Mouse (Mus musculus) kidney, adult 11 months (tissue): ENCODE data around the gene Ppp1r1c.

ENCODE experiments used
- DNase-seq: peaks from one replicate; pipeline ENCODE4 v3.0.0; 2022

Gene Ppp1r1c

GRCm38 (mm10) chr2:79707575-79707974, at the start of gene Ppp1r1c:
Gene Ppp1r1c, plus strand, starts transcription at chr2:79707780.
- DNase-seq, result no peak

GRCm38 (mm10) chr2:79660417-79661185, 47.0 kb upstream of the Ppp1r1c start:
- peak; percentile 88 for DNase-seq

GRCm38 (mm10) chr2:79661486-79662104, 46.0 kb upstream of the Ppp1r1c start:
- no peak for DNase-seq

- DNase-seq, result peak; percentile 66
Observed at GRCm38 (mm10) chr2:79664532-79665286, 42.9 kb upstream of the Ppp1r1c start.

- DNase-seq, result no peak
Observed at GRCm38 (mm10) chr2:79665492-79665891, 42.1 kb upstream of the Ppp1r1c start.

GRCm38 (mm10) chr2:79675266-79675665, 32.3 kb upstream of the Ppp1r1c start:
- no peak for DNase-seq

- no peak for DNase-seq
Observed at GRCm38 (mm10) chr2:79677663-79678257, 29.8 kb upstream of the Ppp1r1c start.

- no peak for DNase-seq
Observed at GRCm38 (mm10) chr2:79681672-79682071, 25.9 kb upstream of the Ppp1r1c start.

- no peak for DNase-seq
Observed at GRCm38 (mm10) chr2:79683258-79683657, 24.3 kb upstream of the Ppp1r1c start.

- DNase-seq, result no peak
Observed at GRCm38 (mm10) chr2:79690838-79691237, 16.7 kb upstream of the Ppp1r1c start.

GRCm38 (mm10) chr2:79695190-79695589, 12.4 kb upstream of the Ppp1r1c start:
- no peak for DNase-seq

- no peak for DNase-seq
Observed at GRCm38 (mm10) chr2:79695939-79696338, 11.6 kb upstream of the Ppp1r1c start.

GRCm38 (mm10) chr2:79696478-79697230, 10.9 kb upstream of the Ppp1r1c start:
- DNase-seq, result no peak

- DNase-seq, result no peak
Observed at GRCm38 (mm10) chr2:79698166-79698565, 9.4 kb upstream of the Ppp1r1c start.

- no peak for DNase-seq
Observed at GRCm38 (mm10) chr2:79704773-79705172, 2.8 kb upstream of the Ppp1r1c start.

GRCm38 (mm10) chr2:79713662-79714091, 6.1 kb downstream of the Ppp1r1c start:
- no peak for DNase-seq

- no peak for DNase-seq
Observed at GRCm38 (mm10) chr2:79714745-79715144, 7.2 kb downstream of the Ppp1r1c start.

GRCm38 (mm10) chr2:79715925-79716324, 8.3 kb downstream of the Ppp1r1c start:
- DNase-seq, result no peak

GRCm38 (mm10) chr2:79717846-79718245, 10.3 kb downstream of the Ppp1r1c start:
- no peak for DNase-seq

GRCm38 (mm10) chr2:79722415-79722814, 14.8 kb downstream of the Ppp1r1c start:
- DNase-seq, result no peak

GRCm38 (mm10) chr2:79738958-79739357, 31.4 kb downstream of the Ppp1r1c start:
- no peak for DNase-seq

GRCm38 (mm10) chr2:79741966-79742365, 34.4 kb downstream of the Ppp1r1c start:
- no peak for DNase-seq
